Mouse (Mus musculus) ES-E14 (cell line): Measurements from ENCODE around the gene Lrrc10b. TPM values are rescaled to one million over a fixed set of nuclear protein-coding genes. Genes with fewer than 3 reads are reported as not detected.
A peak's percentile ranks its signal among the peaks of the same experiment; 100 is the strongest.

Experiments used
- DNase-seq: peaks from one replicate; pipeline ENCODE4 v3.0.0-alpha.2; 2013; ENCODE audit warnings: low read depth, low spot score
- H3K27ac ChIP-seq: 2 replicates; pipeline ENCODE4 v1.5.1; 2012; ENCODE audit warnings: low read depth, mild to moderate bottlenecking, low read length, moderate library complexity, mixed read lengths; ENCODE audit not compliant: poor library complexity, insufficient read depth, severe bottlenecking
- H3K36me3 ChIP-seq: 2 replicates; pipeline ENCODE4 v1.6.1; 2012; ENCODE audit warnings: mild to moderate bottlenecking, low read length, moderate library complexity, mixed read lengths; ENCODE audit not compliant: control insufficient read depth, poor library complexity, insufficient read depth, severe bottlenecking
- H3K4me1 ChIP-seq, 2 experiments: fragments of 150-350 bp in 1 of 2; sonication (generic) in 1 of 2; 2 replicates each; pipeline ENCODE4 v1.6.1; 2012; ENCODE audit warnings: low read length in 2 of 2, mild to moderate bottlenecking in 1 of 2, mixed read lengths in 1 of 2; ENCODE audit not compliant: control insufficient read depth in 2 of 2, insufficient read depth in 2 of 2, poor library complexity in 1 of 2
- H3K4me3 ChIP-seq, 2 experiments: fragments of 150-350 bp in 1 of 2; sonication (generic) in 1 of 2; 2 replicates each; pipeline ENCODE4 v1.5.1; 2012; ENCODE audit warnings: low read length in 2 of 2, low read depth in 1 of 2, mild to moderate bottlenecking in 1 of 2, mixed read lengths in 1 of 2; ENCODE audit not compliant: insufficient read depth in 1 of 2, poor library complexity in 1 of 2, severe bottlenecking in 1 of 2
- H3K9ac ChIP-seq: 2 replicates; pipeline ENCODE4 v1.6.1; 2012; ENCODE audit warnings: low read depth, mild to moderate bottlenecking, low read length, mixed read lengths; ENCODE audit not compliant: poor library complexity, insufficient read depth, severe bottlenecking
- H3K9me3 ChIP-seq: fragments of 150-350 bp; sonication (generic); 2 replicates; pipeline ENCODE4 v1.6.1; 2012; ENCODE audit warnings: low read depth, mild to moderate bottlenecking, low read length; ENCODE audit not compliant: control insufficient read depth, insufficient read depth
- CHD2 ChIP-seq: IDR thresholded peaks from 2 replicates; pipeline ENCODE4 v1.6.1; 2014; ENCODE audit warnings: mild to moderate bottlenecking, low read depth, low read length, inconsistent platforms
- HCFC1 ChIP-seq: IDR thresholded peaks from 2 replicates; pipeline ENCODE4 v1.6.1; 2012; ENCODE audit warnings: low read length, inconsistent platforms, borderline replicate concordance; ENCODE audit not compliant: insufficient read depth
- MAFK ChIP-seq: IDR thresholded peaks from 2 replicates; pipeline ENCODE4 v1.6.1; 2014; ENCODE audit warnings: mild to moderate bottlenecking, low read depth, low read length, inconsistent platforms; ENCODE audit not compliant: insufficient read depth
- ZC3H11A ChIP-seq: IDR thresholded peaks from 2 replicates; pipeline ENCODE4 v1.6.1; 2012; ENCODE audit warnings: low read depth, mild to moderate bottlenecking, inconsistent platforms, low read length, borderline replicate concordance
- ZNF384 ChIP-seq: IDR thresholded peaks from 2 replicates; pipeline ENCODE4 v1.6.1; 2012; ENCODE audit warnings: low read depth, low read length, inconsistent platforms
- in situ Hi-C, 2 experiments: fragments of 600-800 bp; cut with MboI; formaldehyde crosslinking; loops; one replicate each; pipeline ENCODE4 v1.15.1; 2025; ENCODE audit warnings: low sequenced_read_pairs in 2 of 2, inconsistent platforms in 1 of 2; ENCODE audit not compliant: unreplicated experiment in 2 of 2
- total RNA-seq: library from RNA; depleted of rRNA; stranded (reverse); fragments of 300-350 nt; gene quantifications from 2 replicates; pipeline ENCODE4 v1.2.3, GENCODE M21; 2012; rRNA removed

The Lrrc10b gene
- total RNA-seq, 1 experiment, result 0.27 TPM

DNA sequence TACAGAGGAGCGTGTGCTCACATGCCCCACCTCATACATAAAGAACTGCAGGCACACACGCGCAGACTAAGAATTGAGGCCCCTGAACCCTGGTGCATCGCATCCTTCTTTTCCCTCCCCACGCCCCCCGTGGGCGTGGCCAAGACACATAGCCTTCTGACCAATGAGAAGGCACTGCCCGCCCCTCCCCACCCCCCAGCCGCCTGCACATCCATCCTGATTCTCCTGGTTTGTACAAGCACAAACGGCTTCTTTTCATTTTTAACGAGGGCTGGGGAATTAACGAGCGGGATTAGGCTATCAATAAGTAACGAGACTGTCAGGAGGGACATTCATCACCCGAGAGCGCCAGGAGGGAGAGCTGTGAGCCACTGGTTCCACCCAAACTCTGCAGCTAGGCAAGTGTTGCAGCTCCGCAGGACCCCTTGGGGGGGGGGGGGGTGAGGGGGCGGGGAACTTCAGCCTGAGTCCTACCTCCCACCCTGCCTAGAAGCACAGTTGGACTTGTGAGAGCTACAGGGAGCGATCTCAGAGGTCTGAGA lies 43.5 kb downstream of the Lrrc10b start:
- peaks cover 0 to 13% of the 10 kb centered on the region in 2 experiments; a peak in 1 of 4 replicates for H3K4me1 ChIP-seq
- no peaks in the 10 kb centered on the region for H3K9me3 ChIP-seq
- no peak overlapping the region for H3K9ac ChIP-seq
- no peak overlapping the region for H3K27ac ChIP-seq
- DNase-seq, result peak; percentile 78
- TF ChIP-seq ZNF384 (no peak), ZC3H11A (no peak), HCFC1 (no peak), CHD2 (no peak), MAFK (no peak)
- in situ Hi-C loops, result no loop called here
- peak overlapping the region in 1 of 2 experiments; percentile 52; a peak in 3 of 4 replicates for H3K4me3 ChIP-seq
- H3K36me3 ChIP-seq, result no peaks in the 10 kb centered on the region; the same call in 1 of the 2 replicates

Other genes with a start within 250 kb of the Lrrc10b start
- 35.9 and 58.1 TPM in 2 replicates for gene Myrf, start 216.7 kb downstream of the Lrrc10b start, total RNA-seq
- gene Dagla, start 152.6 kb downstream of the Lrrc10b start, total RNA-seq, result 1.2 and 1.6 TPM in 2 replicates
- 2.6 and 3.5 TPM in 2 replicates for gene Syt7, start 68.4 kb downstream of the Lrrc10b start, total RNA-seq
- 0.48 and 0.62 TPM in 2 replicates for gene Ppp1r32, start 25.5 kb upstream of the Lrrc10b start, total RNA-seq
- 37.7 and 38.0 TPM in 2 replicates for gene Cpsf7, start 67.8 kb upstream of the Lrrc10b start, total RNA-seq
- 24.3 and 31.3 TPM in 2 replicates for gene Sdhaf2, start 68.7 kb upstream of the Lrrc10b start, total RNA-seq
- 29.2 and 30.1 TPM in 2 replicates for gene Tmem216, start 98.8 kb upstream of the Lrrc10b start, total RNA-seq
- gene Cyb561a3, start 119.7 kb upstream of the Lrrc10b start, total RNA-seq, result 12.9 and 14.9 TPM in 2 replicates
- gene Tmem138, start 119.9 kb upstream of the Lrrc10b start, total RNA-seq, result 22.4 and 29.8 TPM in 2 replicates
- 584 and 635 TPM in 2 replicates for gene Ddb1, start 147.9 kb upstream of the Lrrc10b start, total RNA-seq
- 12.2 and 14.4 TPM in 2 replicates for gene Tkfc, start 148.2 kb upstream of the Lrrc10b start, total RNA-seq
- gene Vwce, start 176.7 kb upstream of the Lrrc10b start, total RNA-seq, result 0.49 and 0.63 TPM in 2 replicates
- 3.1 and 4.9 TPM in 2 replicates for gene Pga5, start 220.6 kb upstream of the Lrrc10b start, total RNA-seq
- gene Vps37c, start 231.3 kb upstream of the Lrrc10b start, total RNA-seq, result 6.2 and 6.6 TPM in 2 replicates